Mouse (Mus musculus) cortical plate, adult 2 months (tissue): ENCODE measurements at regions not wholly inside any gene's neighbourhood (a gene's known extent, or its start where the extent isn't known, plus 50 kb on each side); places are given as distances from the start of the nearest gene placed in this dataset.

Experiments
- CTCF ChIP-seq: fragments of 200-500 bp; IDR thresholded peaks from 2 replicates; pipeline ENCODE4 v1.5.1; 2011; ENCODE audit warnings: mild to moderate bottlenecking, control low read depth, low read length; ENCODE audit not compliant: insufficient read depth; ENCODE audit errors: extremely low read depth
- POLR2A ChIP-seq: fragments of 200-500 bp; IDR thresholded peaks from 2 replicates; pipeline ENCODE4 v1.6.1; 2011; ENCODE audit warnings: mild to moderate bottlenecking, low read length, control low read depth; ENCODE audit not compliant: insufficient read depth; ENCODE audit errors: extremely low read depth

DNA sequence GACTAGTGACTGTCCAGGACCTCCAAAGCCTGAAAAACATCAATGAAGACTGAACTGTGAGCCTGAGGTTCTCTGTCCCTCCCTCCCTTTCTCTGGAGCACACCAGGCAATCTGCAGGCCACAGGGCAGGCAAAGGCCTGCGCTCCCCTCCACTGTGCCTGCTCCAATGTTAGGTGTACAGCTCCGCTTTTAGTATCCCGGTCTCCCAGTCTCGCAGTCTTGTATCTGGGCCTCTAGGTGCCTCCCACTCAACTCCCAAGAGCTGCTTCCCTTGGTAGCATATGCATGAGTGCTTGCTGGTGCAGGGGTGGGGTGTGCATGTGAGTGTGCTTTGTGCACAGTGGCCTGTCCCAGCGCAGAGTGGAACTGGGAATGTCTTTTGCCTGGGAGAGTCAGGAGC lies 104.0 kb upstream of the Pja1 start:
- TF ChIP-seq POLR2A (no peak), CTCF (no peak)
